Mouse (Mus musculus): ENCODE measurements around the gene Sp6. TPM values are rescaled to one million over a fixed set of nuclear protein-coding genes. Genes with fewer than 3 reads are reported as not detected.

Gene Sp6
- polyA plus RNA-seq, 1 experiment, result 0.22 TPM

- Histone ChIP-seq H3K4me3 (ENCODE audit: control insufficient read depth, low read depth, low read length) (no peak overlapping the region), H3K36me3 (ENCODE audit: control insufficient read depth, insufficient read depth, low read length) (no peaks in the 10 kb centered on the region), H3K27me3 (ENCODE audit: control insufficient read depth, insufficient read depth, low read length) (no peaks in the 10 kb centered on the region), H3K4me1 (ENCODE audit: control insufficient read depth, insufficient read depth, low read length) (peaks cover 12% of the 10 kb centered on the region), H3K27ac (ENCODE audit: control insufficient read depth, insufficient read depth, low read depth, low read length) (no peak overlapping the region)
- TF ChIP-seq CTCF (IDR thresholded peaks at IDR 0.05; ENCODE audit: control insufficient read depth, insufficient read depth, insufficient replicate concordance, low read depth, low read length), result no peak
- no peak for TF ChIP-seq POLR2A (IDR thresholded peaks at IDR 0.05; ENCODE audit: control insufficient read depth, low read depth, low read length)
Measured at GRCm38 (mm10) chr11:96995031-96995430, 18.2 kb upstream of the Sp6 start.

GRCm38 (mm10) chr11:96995836-96996772 lies 17.1 kb upstream of the Sp6 start:
- Histone ChIP-seq H3K27ac (ENCODE audit: control insufficient read depth, insufficient read depth, low read depth, low read length) (no peak overlapping the region), H3K36me3 (ENCODE audit: control insufficient read depth, insufficient read depth, low read length) (no peaks in the 10 kb centered on the region), H3K4me3 (ENCODE audit: control insufficient read depth, low read depth, low read length) (no peak overlapping the region), H3K4me1 (ENCODE audit: control insufficient read depth, insufficient read depth, low read length) (peaks cover 12% of the 10 kb centered on the region), H3K27me3 (ENCODE audit: control insufficient read depth, insufficient read depth, low read length) (no peaks in the 10 kb centered on the region)
- TF ChIP-seq CTCF (IDR thresholded peaks at IDR 0.05; ENCODE audit: control insufficient read depth, insufficient read depth, insufficient replicate concordance, low read depth, low read length) (no peak), POLR2A (IDR thresholded peaks at IDR 0.05; ENCODE audit: control insufficient read depth, low read depth, low read length) (no peak)

- no peak for TF ChIP-seq CTCF (IDR thresholded peaks at IDR 0.05; ENCODE audit: control insufficient read depth, insufficient read depth, insufficient replicate concordance, low read depth, low read length)
- no peak for TF ChIP-seq POLR2A (IDR thresholded peaks at IDR 0.05; ENCODE audit: control insufficient read depth, low read depth, low read length)
- H3K4me3 ChIP-seq (ENCODE audit: control insufficient read depth, low read depth, low read length), result peak overlapping the region; percentile 52
- H3K27me3 ChIP-seq (ENCODE audit: control insufficient read depth, insufficient read depth, low read length), result no peaks in the 10 kb centered on the region
- no peak overlapping the region for H3K27ac ChIP-seq (ENCODE audit: control insufficient read depth, insufficient read depth, low read depth, low read length)
- H3K4me1 ChIP-seq (ENCODE audit: control insufficient read depth, insufficient read depth, low read length), result peaks cover 12% of the 10 kb centered on the region
- H3K36me3 ChIP-seq (ENCODE audit: control insufficient read depth, insufficient read depth, low read length), result no peaks in the 10 kb centered on the region
Measured at GRCm38 (mm10) chr11:96996773-96997379, 16.3 kb upstream of the Sp6 start.

DNA sequence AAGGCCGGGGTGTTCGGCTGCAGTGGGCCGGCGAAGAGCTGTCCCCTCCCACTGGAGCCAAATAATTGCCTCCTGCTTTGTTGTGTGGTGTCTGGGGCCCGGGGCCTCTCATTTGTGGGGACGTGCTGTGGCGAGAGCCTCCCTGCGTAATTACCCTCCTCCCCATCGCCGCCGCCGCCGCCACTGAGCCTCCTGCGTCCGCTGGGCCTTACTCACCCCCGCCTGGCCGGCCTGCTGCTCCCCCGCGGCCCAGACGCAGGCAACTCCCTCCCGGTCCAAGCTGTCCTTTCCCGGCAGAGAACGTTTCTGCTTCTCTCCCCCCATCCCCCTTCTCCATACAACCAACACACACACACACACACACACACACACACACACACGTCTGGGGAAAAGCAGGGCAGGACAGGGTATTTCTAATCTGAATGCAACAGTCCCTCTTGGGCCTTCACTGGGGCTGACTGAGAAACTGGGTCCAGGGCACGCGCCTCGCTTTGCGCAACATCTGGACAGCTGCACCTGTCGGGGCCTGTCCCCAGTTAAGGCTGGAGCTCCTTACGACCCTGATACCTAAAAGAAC lies 15.7 kb upstream of the Sp6 start:
- Histone ChIP-seq H3K27ac (ENCODE audit: control insufficient read depth, insufficient read depth, low read depth, low read length) (no peak overlapping the region), H3K4me1 (ENCODE audit: control insufficient read depth, insufficient read depth, low read length) (peaks cover 10% of the 10 kb centered on the region), H3K27me3 (ENCODE audit: control insufficient read depth, insufficient read depth, low read length) (no peaks in the 10 kb centered on the region), H3K36me3 (ENCODE audit: control insufficient read depth, insufficient read depth, low read length) (no peaks in the 10 kb centered on the region), H3K4me3 (ENCODE audit: control insufficient read depth, low read depth, low read length) (peak overlapping the region; percentile 52)
- no peak for TF ChIP-seq CTCF (IDR thresholded peaks at IDR 0.05; ENCODE audit: control insufficient read depth, insufficient read depth, insufficient replicate concordance, low read depth, low read length)
- no peak for TF ChIP-seq POLR2A (IDR thresholded peaks at IDR 0.05; ENCODE audit: control insufficient read depth, low read depth, low read length)

DNA sequence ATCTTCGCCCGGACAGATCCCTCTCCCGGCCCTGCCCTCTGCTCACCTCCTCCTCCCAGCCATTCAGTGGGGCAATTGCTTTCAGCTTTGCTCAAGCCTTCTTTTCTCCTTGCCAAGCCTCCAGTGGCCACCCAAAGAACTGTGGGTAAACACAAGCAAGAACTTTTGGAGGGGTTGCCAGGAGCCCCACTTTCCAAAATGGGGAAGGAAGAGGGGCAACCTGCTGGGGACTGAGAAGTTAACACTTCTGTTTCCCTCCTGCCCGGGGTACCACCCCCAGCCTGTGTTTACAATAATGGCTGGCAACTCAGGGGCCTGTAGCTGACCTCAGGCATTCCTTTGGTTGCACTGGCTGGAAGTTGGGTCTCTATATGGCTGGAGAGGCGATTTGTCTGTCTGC lies 10.0 kb upstream of the Sp6 start:
- no peaks in the 10 kb centered on the region for H3K4me1 ChIP-seq (ENCODE audit: control insufficient read depth, insufficient read depth, low read length)
- H3K27ac ChIP-seq (ENCODE audit: control insufficient read depth, insufficient read depth, low read depth, low read length), result no peak overlapping the region
- no peak overlapping the region for H3K4me3 ChIP-seq (ENCODE audit: control insufficient read depth, low read depth, low read length)
- no peaks in the 10 kb centered on the region for H3K27me3 ChIP-seq (ENCODE audit: control insufficient read depth, insufficient read depth, low read length)
- no peaks in the 10 kb centered on the region for H3K36me3 ChIP-seq (ENCODE audit: control insufficient read depth, insufficient read depth, low read length)
- TF ChIP-seq POLR2A (IDR thresholded peaks at IDR 0.05; ENCODE audit: control insufficient read depth, low read depth, low read length), result no peak

- TF ChIP-seq POLR2A (IDR thresholded peaks at IDR 0.05; ENCODE audit: control insufficient read depth, low read depth, low read length) (no peak), CTCF (IDR thresholded peaks at IDR 0.05; ENCODE audit: control insufficient read depth, insufficient read depth, insufficient replicate concordance, low read depth, low read length) (no peak)
- H3K27me3 ChIP-seq (ENCODE audit: control insufficient read depth, insufficient read depth, low read length), result no peaks in the 10 kb centered on the region
Measured at GRCm38 (mm10) chr11:97007093-97007794, 6.0 kb upstream of the Sp6 start.

More at GRCm38 (mm10) chr11:97007093-97007794, 6.0 kb upstream of the Sp6 start:
- Histone ChIP-seq H3K27ac (ENCODE audit: control insufficient read depth, insufficient read depth, low read depth, low read length) (no peak overlapping the region), H3K4me3 (ENCODE audit: control insufficient read depth, low read depth, low read length) (no peak overlapping the region), H3K4me1 (ENCODE audit: control insufficient read depth, insufficient read depth, low read length) (no peaks in the 10 kb centered on the region), H3K36me3 (ENCODE audit: control insufficient read depth, insufficient read depth, low read length) (no peaks in the 10 kb centered on the region)
